Mouse (Mus musculus): Measurements from ENCODE around the gene Sccpdh. TPM values are rescaled to one million over a fixed set of nuclear protein-coding genes. Genes with fewer than 3 reads are reported as not detected.
"Not testable (repeated sequence)": the region's sequence is repeated elsewhere in the genome, so short reads cannot be mapped to it uniquely, and the experiment has no call there.

Sccpdh gene
- total RNA-seq, 4 experiments from 2014 or later: 33.2 to 41.7 (median 35.9) TPM

GRCm38 (mm10) chr1:179668836-179669537 lies 977 bp downstream of the Sccpdh start:
- DNase-seq: no peak

GRCm38 (mm10) chr1:179674355-179674754 lies 6.3 kb downstream of the Sccpdh start:
- no peak for DNase-seq

GRCm38 (mm10) chr1:179677031-179677430 lies 9.0 kb downstream of the Sccpdh start:
- no peak for DNase-seq

DNA sequence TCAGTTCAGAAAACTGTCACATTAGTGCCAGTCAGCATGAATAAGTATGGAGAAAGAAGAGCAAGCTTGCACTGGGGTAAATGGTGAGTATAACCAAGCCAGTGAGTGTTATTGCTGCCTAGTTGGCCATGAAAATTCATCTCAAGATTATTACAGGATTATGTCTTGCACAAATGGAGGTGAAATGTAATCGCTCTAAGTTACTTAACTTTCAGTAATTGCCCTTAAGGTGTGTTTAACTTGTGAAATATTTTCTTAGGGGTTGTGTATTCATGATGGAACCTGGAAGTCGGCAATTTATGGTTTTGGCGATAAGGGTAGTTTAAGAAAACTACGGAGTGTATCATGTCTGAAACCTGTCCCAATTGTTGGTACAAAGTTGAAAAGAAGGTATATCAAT lies 11.3 kb downstream of the Sccpdh start:
- DNase-seq: no peak

DNA sequence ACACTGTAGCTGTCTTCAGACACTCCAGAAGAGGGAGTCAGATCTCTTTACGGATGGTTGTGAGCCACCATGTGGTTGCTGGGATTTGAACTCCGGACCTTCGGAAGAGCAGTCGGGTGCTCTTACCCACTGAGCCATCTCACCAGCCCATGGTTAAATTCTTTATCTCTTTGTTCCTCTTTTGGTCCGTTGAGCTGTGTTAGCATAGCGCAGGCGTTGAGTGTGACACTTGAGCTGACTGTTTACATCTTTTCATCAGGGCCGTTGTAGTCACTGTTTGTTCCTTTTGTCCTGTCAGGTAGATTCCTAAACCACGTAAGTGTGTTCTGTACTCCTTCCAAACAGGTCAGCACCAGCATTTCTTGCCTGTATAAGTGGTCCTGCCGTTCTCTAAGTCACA lies 14.7 kb downstream of the Sccpdh start:
- not testable (repeated sequence) for DNase-seq

DNA sequence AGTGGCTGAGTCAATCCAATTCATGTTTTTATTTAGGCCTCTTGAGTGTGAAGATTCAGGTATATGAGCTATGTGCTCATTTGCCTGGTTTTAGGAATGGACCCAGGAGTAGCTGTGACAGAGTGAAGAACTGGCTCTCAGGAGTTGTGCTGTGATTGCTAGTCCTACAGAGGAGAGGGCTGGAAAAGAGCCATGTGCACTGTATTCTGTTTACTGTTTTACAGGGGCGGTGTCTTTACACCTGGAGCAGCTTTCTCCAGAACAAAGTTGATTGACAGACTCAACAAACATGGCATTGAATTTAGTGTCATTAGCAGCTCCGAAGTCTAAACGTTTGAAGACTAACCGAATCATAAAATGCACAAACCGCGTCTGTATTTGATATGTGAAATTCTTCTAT lies 18.3 kb downstream of the Sccpdh start:
- no peak for DNase-seq

GRCm38 (mm10) chr1:179686781-179687180 lies 18.8 kb downstream of the Sccpdh start:
- DNase-seq: no peak

GRCm38 (mm10) chr1:179687305-179687704 lies 19.3 kb downstream of the Sccpdh start:
- no peak for DNase-seq

- no peak for DNase-seq
Observed at GRCm38 (mm10) chr1:179687966-179688365, 20.0 kb downstream of the Sccpdh start.

- DNase-seq: no peak
Observed at GRCm38 (mm10) chr1:179688415-179688814, 20.4 kb downstream of the Sccpdh start.

- DNase-seq: no peak
Observed at GRCm38 (mm10) chr1:179688914-179689313, 20.9 kb downstream of the Sccpdh start.

GRCm38 (mm10) chr1:179689479-179689878 lies 21.5 kb downstream of the Sccpdh start:
- DNase-seq: no peak

- no peak for DNase-seq
Observed at GRCm38 (mm10) chr1:179704150-179704549, 36.1 kb downstream of the Sccpdh start.

GRCm38 (mm10) chr1:179705154-179705553 lies 37.1 kb downstream of the Sccpdh start:
- DNase-seq: no peak

GRCm38 (mm10) chr1:179709390-179709789 lies 41.4 kb downstream of the Sccpdh start:
- DNase-seq: no peak

- no peak for DNase-seq
Observed at GRCm38 (mm10) chr1:179710739-179711138, 42.7 kb downstream of the Sccpdh start.

DNA sequence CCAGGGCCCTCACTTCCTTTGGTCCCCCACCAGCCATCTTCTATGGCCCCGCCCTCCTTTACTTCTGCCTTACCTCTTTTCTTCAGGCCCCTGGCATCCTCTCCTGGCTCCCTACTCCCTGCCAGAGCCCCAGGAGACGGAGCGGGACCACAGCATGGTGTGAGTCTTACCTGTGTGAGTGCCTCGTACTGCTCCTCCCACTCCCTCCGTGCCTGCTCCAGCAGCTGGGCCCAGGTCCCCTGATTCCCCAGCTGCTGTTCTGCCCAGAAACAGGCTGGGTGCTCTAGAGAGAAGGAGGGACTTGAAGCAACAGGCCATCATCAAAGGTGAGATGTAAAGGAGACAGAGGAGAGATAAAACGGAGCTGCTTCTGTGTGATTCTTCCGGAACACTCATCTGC lies 44.6 kb downstream of the Sccpdh start:
- no peak for DNase-seq

DNA sequence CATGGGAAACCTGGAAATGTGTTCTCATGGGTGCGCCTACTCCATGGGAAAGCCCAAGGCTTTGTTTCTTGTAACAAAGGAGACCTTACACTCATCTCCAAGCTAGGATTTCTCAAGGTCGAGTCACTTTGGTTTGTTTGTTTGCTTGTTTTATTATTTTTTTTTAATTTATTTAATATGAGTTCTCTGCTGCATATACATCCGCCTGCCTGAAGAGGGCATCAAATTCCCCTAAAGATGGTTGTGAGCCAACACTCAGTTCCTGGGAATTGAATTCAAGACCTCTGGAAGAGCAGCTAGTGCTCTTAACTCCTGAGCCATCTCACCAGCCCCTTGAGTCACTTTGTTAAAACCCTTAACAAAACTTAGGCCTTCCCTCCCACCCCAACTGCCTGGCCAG lies 45.4 kb downstream of the Sccpdh start:
- no peak for DNase-seq

GRCm38 (mm10) chr1:179715289-179715688 lies 47.3 kb downstream of the Sccpdh start:
- not testable (repeated sequence) for DNase-seq

GRCm38 (mm10) chr1:179715786-179716185 lies 47.8 kb downstream of the Sccpdh start:
- no peak for DNase-seq

DNA sequence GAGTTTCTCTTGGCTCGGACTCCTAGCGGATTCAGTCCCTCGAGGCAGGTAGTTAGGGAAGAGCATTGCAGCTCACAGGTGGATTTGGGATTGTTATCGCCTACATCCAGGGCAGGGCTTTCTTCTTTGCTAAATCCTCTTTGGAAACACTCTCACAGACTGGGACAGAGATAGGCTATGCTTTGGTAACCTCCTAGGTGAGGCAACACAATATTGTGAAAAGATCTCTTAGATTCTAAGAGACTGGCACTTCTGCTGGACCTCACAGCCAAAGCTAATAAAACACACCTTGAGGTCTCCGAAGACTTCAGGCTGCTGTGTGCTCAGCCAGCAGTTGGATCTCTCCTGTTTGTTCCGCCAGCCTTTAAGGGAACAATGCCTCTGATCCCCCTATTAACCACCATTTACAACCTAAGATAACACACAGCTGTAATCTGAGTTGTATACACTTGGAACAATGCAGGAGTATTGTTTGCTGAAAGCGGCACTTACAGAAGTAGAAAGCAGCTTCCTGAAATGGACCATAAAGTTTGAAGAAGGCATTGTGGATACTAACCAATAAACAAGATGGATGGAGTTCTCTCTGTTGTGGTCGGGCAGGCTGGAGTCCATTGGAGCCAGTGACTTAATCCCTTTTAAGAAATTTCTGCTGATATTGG lies 54.9 kb downstream of the Sccpdh start:
- DNase-seq: no peak

- no peak for DNase-seq
Observed at GRCm38 (mm10) chr1:179728661-179729060, 60.7 kb downstream of the Sccpdh start.

DNA sequence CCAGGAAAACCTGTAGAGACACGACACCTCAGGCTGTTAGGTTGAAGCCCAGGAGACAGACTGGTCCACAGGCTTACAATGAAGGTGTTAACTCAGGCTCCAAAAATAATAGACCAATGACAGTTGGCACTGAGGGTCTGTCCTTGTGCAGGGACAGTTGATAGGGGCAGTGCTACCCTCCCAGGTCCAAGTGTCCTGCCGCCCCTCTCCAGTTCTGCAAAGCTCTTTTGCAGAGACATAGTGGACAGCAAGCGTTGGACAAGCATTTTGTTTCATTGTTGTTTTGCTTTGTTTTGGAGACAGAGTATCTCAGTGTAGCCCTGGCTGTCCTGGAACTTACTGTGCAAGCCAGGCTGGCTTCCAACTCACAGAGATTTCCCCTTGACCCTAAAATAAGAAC lies 63.4 kb downstream of the Sccpdh start:
- DNase-seq: no peak
